Mouse (Mus musculus) forebrain, embryonic 12.5 days (tissue): ENCODE measurements around the gene Otub2. TPM values are rescaled to one million over a fixed set of nuclear protein-coding genes. Genes with fewer than 3 reads are reported as not detected.

Experiments used
- ATAC-seq: fragments of 200-750 bp; cut with Nextera tagmentation; 2 replicates; pipeline ENCODE4 v1.8.0; 2017; ENCODE audit warnings: moderate TSS enrichment; ENCODE audit not compliant: low FRiP score
- H3K27ac ChIP-seq: fragments of 300-500 bp; sonication (generic); 2 replicates; pipeline ENCODE4 v1.5.1; 2016; ENCODE audit warnings: mild to moderate bottlenecking
- H3K27me3 ChIP-seq: fragments of 300-500 bp; sonication (generic); 2 replicates; pipeline ENCODE4 v1.6.1; 2016; ENCODE audit warnings: mild to moderate bottlenecking
- H3K36me3 ChIP-seq: fragments of 300-500 bp; sonication (generic); replicated peaks from 2 replicates; pipeline ENCODE4 v1.6.1; 2016; ENCODE audit warnings: mild to moderate bottlenecking
- H3K4me1 ChIP-seq: fragments of 300-500 bp; sonication (generic); 2 replicates; pipeline ENCODE4 v1.6.1; 2016
- H3K4me2 ChIP-seq: fragments of 300-500 bp; sonication (generic); 2 replicates; pipeline ENCODE4 v1.6.1; 2016; ENCODE audit warnings: mild to moderate bottlenecking, moderate library complexity
- H3K4me3 ChIP-seq: fragments of 300-500 bp; sonication (generic); replicated peaks from 2 replicates; pipeline ENCODE4 v1.5.1; 2016; ENCODE audit warnings: mild to moderate bottlenecking
- H3K9ac ChIP-seq: fragments of 300-500 bp; sonication (generic); 2 replicates; pipeline ENCODE4 v1.6.1; 2016; ENCODE audit warnings: mild to moderate bottlenecking
- H3K9me3 ChIP-seq: fragments of 300-500 bp; sonication (generic); 2 replicates; pipeline ENCODE4 v1.6.1; 2016
- WGBS: fragments of 180-500 bp; shearing (Covaris S2); methylation state at CpG from one replicate; pipeline ENCODE4 v1.1.7; 2016; 5-methylcytosine and 5-hydroxymethylcytosine counted together
- polyA plus RNA-seq: library from polyadenylated mRNA; unstranded; fragments of >200 nt; fragmentation: Nextera tagmentation; extraction: Ambion mirVana; gene quantifications from 2 replicates; pipeline ENCODE4 v1.2.1, GENCODE M21; 2016

Otub2 gene
- polyA plus RNA-seq, 1 experiment from 2014 or later: 13.7 TPM

GRCm38 (mm10) chr12:103358951-103359801 is 29.3 kb upstream of the Otub2 start:
- WGBS: 77% methylated on average over 4 of the region's 4 CpGs
- no peak overlapping the region for H3K4me2 ChIP-seq
- H3K36me3 ChIP-seq: no peaks in the 10 kb centered on the region
- H3K4me1 ChIP-seq: no peaks in the 10 kb centered on the region
- H3K9me3 ChIP-seq: no peaks in the 10 kb centered on the region
- ATAC-seq: no peak
- H3K27me3 ChIP-seq: no peaks in the 10 kb centered on the region
- H3K4me3 ChIP-seq: no peak overlapping the region
- no peak overlapping the region for H3K27ac ChIP-seq
- H3K9ac ChIP-seq: no peak overlapping the region

GRCm38 (mm10) chr12:103360812-103361211 is 27.7 kb upstream of the Otub2 start:
- H3K27me3 ChIP-seq: no peaks in the 10 kb centered on the region
- WGBS: 90% methylated on average over 8 of the region's 8 CpGs
- H3K9me3 ChIP-seq: no peaks in the 10 kb centered on the region
- no peak overlapping the region for H3K9ac ChIP-seq
- no peak overlapping the region for H3K27ac ChIP-seq
- no peaks in the 10 kb centered on the region for H3K36me3 ChIP-seq
- no peak for ATAC-seq
- no peaks in the 10 kb centered on the region for H3K4me1 ChIP-seq
- no peak overlapping the region for H3K4me2 ChIP-seq
- no peak overlapping the region for H3K4me3 ChIP-seq

- WGBS: 88% methylated on average over 17 of the region's 17 CpGs
- no peak for ATAC-seq
- Histone ChIP-seq H3K27ac (no peak overlapping the region), H3K36me3 (no peaks in the 10 kb centered on the region), H3K9me3 (no peaks in the 10 kb centered on the region), H3K27me3 (no peaks in the 10 kb centered on the region), H3K4me3 (no peak overlapping the region), H3K4me2 (no peak overlapping the region), H3K4me1 (no peaks in the 10 kb centered on the region), H3K9ac (no peak overlapping the region)
Measured at GRCm38 (mm10) chr12:103361539-103362307, 26.8 kb upstream of the Otub2 start.

GRCm38 (mm10) chr12:103362336-103362735 is 26.1 kb upstream of the Otub2 start:
- no peaks in the 10 kb centered on the region for H3K27me3 ChIP-seq
- 79% methylated on average over 3 of the region's 3 CpGs for WGBS
- H3K27ac ChIP-seq: no peak overlapping the region
- no peaks in the 10 kb centered on the region for H3K4me1 ChIP-seq
- H3K4me3 ChIP-seq: no peak overlapping the region
- no peak overlapping the region for H3K9ac ChIP-seq
- no peak for ATAC-seq
- no peak overlapping the region for H3K4me2 ChIP-seq
- no peaks in the 10 kb centered on the region for H3K9me3 ChIP-seq
- no peaks in the 10 kb centered on the region for H3K36me3 ChIP-seq

- H3K9ac ChIP-seq: no peak overlapping the region
- H3K27me3 ChIP-seq: peaks cover 13% of the 10 kb centered on the region
- no peak for ATAC-seq
- H3K36me3 ChIP-seq: no peaks in the 10 kb centered on the region
- H3K4me2 ChIP-seq: no peak overlapping the region
- H3K4me1 ChIP-seq: peaks cover 3% of the 10 kb centered on the region; the same call in 1 of the 2 replicates
- 88% methylated on average over 2 of the region's 2 CpGs for WGBS
- H3K9me3 ChIP-seq: no peaks in the 10 kb centered on the region
- H3K27ac ChIP-seq: no peak overlapping the region
- H3K4me3 ChIP-seq: no peak overlapping the region
Measured at GRCm38 (mm10) chr12:103367171-103367570, 21.3 kb upstream of the Otub2 start.

GRCm38 (mm10) chr12:103367620-103368325 is 20.7 kb upstream of the Otub2 start:
- Histone ChIP-seq H3K4me3 (no peak overlapping the region), H3K9me3 (no peaks in the 10 kb centered on the region), H3K36me3 (no peaks in the 10 kb centered on the region), H3K9ac (no peak overlapping the region), H3K27ac (no peak overlapping the region), H3K4me1 (peaks cover 3% of the 10 kb centered on the region; the same call in 1 of the 2 replicates), H3K4me2 (peak overlapping the region; percentile 33), H3K27me3 (peaks cover 13% of the 10 kb centered on the region)
- WGBS: 18% methylated on average over 18 of the region's 18 CpGs
- ATAC-seq: peak; percentile 80

GRCm38 (mm10) chr12:103368326-103368669 is 20.2 kb upstream of the Otub2 start:
- Histone ChIP-seq H3K4me2 (no peak overlapping the region), H3K9ac (no peak overlapping the region)
- peak; percentile 4; the same call in 1 of the 2 replicates for ATAC-seq

GRCm38 (mm10) chr12:103368777-103369176 is 19.7 kb upstream of the Otub2 start:
- H3K36me3 ChIP-seq: no peaks in the 10 kb centered on the region
- no peak overlapping the region for H3K9ac ChIP-seq
- ATAC-seq: no peak
- H3K9me3 ChIP-seq: no peaks in the 10 kb centered on the region
- no peak overlapping the region for H3K4me2 ChIP-seq
- peaks cover 3% of the 10 kb centered on the region; the same call in 1 of the 2 replicates for H3K4me1 ChIP-seq
- H3K27ac ChIP-seq: no peak overlapping the region
- peaks cover 13% of the 10 kb centered on the region for H3K27me3 ChIP-seq
- no peak overlapping the region for H3K4me3 ChIP-seq
- 66% methylated on average over 2 of the region's 2 CpGs for WGBS

More at GRCm38 (mm10) chr12:103368326-103368669, 20.2 kb upstream of the Otub2 start:
- Histone ChIP-seq H3K4me3 (no peak overlapping the region), H3K4me1 (peaks cover 3% of the 10 kb centered on the region; the same call in 1 of the 2 replicates), H3K27me3 (peaks cover 13% of the 10 kb centered on the region), H3K36me3 (no peaks in the 10 kb centered on the region), H3K9me3 (no peaks in the 10 kb centered on the region), H3K27ac (no peak overlapping the region)
- 82% methylated on average over 7 of the region's 7 CpGs for WGBS

- no peak overlapping the region for H3K4me2 ChIP-seq
- no peak for ATAC-seq
- no peaks in the 10 kb centered on the region for H3K9me3 ChIP-seq
- peaks cover 3% of the 10 kb centered on the region; the same call in 1 of the 2 replicates for H3K4me1 ChIP-seq
- H3K36me3 ChIP-seq: no peaks in the 10 kb centered on the region
- no peak overlapping the region for H3K4me3 ChIP-seq
- no peak overlapping the region for H3K27ac ChIP-seq
- H3K9ac ChIP-seq: no peak overlapping the region
- WGBS: 84% methylated on average over 4 of the region's 4 CpGs
- H3K27me3 ChIP-seq: peaks cover 16% of the 10 kb centered on the region
Measured at GRCm38 (mm10) chr12:103370861-103371260, 17.6 kb upstream of the Otub2 start.

- H3K9me3 ChIP-seq: no peaks in the 10 kb centered on the region
- H3K4me1 ChIP-seq: peaks cover 3% of the 10 kb centered on the region; the same call in 1 of the 2 replicates
- H3K27ac ChIP-seq: no peak overlapping the region
- ATAC-seq: no peak
- no peak overlapping the region for H3K4me3 ChIP-seq
- H3K27me3 ChIP-seq: peaks cover 16% of the 10 kb centered on the region
- no peaks in the 10 kb centered on the region for H3K36me3 ChIP-seq
- 27% methylated on average over 6 of the region's 6 CpGs for WGBS
- H3K4me2 ChIP-seq: no peak overlapping the region
- no peak overlapping the region for H3K9ac ChIP-seq
Measured at GRCm38 (mm10) chr12:103371711-103372110, 16.8 kb upstream of the Otub2 start.

GRCm38 (mm10) chr12:103373530-103374236 is 14.8 kb upstream of the Otub2 start:
- no peaks in the 10 kb centered on the region for H3K36me3 ChIP-seq
- no peaks in the 10 kb centered on the region for H3K9me3 ChIP-seq
- no peak overlapping the region for H3K27ac ChIP-seq
- no peaks in the 10 kb centered on the region for H3K4me1 ChIP-seq
- no peak overlapping the region for H3K9ac ChIP-seq
- 76% methylated on average over 8 of the region's 8 CpGs for WGBS
- no peak overlapping the region for H3K4me2 ChIP-seq
- ATAC-seq: no peak
- H3K4me3 ChIP-seq: no peak overlapping the region
- H3K27me3 ChIP-seq: peaks cover 10% of the 10 kb centered on the region
